Mouse (Mus musculus): Measurements from ENCODE around the gene Prpf19. TPM values are rescaled to one million over a fixed set of nuclear protein-coding genes. Genes with fewer than 3 reads are reported as not detected.

Prpf19 gene
- polyA plus RNA-seq (2015; fragmentation: Nextera tagmentation; extraction: Ambion mirVana) = 20.3 and 24.6 TPM in 2 replicates

DNA sequence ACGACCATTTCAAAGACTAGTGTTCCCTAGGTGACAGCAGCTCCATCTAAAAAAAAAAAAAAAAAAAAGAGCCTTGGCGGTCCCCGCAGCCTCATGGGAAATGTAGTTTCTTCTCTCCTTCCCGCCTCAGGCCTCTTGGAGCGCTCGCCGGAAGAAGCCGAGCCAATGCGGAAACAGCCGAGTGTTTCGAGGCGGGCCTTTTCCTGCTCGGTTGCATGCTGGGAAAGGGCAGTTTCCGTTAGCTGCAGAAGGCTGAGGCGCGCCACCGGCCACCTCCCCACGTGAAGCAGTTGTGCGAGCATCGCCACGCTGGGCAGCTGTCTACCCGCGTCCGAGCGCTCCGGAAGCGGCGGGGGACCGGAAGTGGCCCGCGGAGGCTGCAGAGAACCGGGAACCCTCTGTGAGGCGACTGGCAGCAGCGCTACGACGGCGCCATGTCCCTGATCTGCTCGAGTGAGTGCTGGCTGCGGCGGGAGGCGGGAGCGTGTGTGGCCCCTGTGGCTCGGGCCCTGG lies at the start of gene Prpf19:
Gene Prpf19 (plus strand): TSS at position 216 of the 513 bp plus-strand sequence.
- peaks cover 24% of the 10 kb centered on the region for H3K36me3 ChIP-seq (ENCODE audit: control insufficient read depth, insufficient read depth)
- H3K4me2 ChIP-seq (replicated peaks; ENCODE audit: low read depth) = peak within 1 kb of the TSS; percentile 68
- H3K9me3 ChIP-seq (ENCODE audit: control insufficient read depth) = no peaks in the 10 kb centered on the region
- H3K4me3 ChIP-seq (ENCODE audit: low read depth, low read length) = peak within 1 kb of the TSS; percentile 66
- TF ChIP-seq CTCF (IDR thresholded peaks at IDR 0.05; ENCODE audit: low read depth) = peak; percentile 24
- peak within 1 kb of the TSS; percentile 89 for H3K27ac ChIP-seq (ENCODE audit: low read depth, low read length)
- ATAC-seq = peak; percentile 93
- H3K4me1 ChIP-seq (replicated peaks; ENCODE audit: control insufficient read depth, insufficient read depth, low read length) = 0 out of 2 replicates have a peak, but pooled peaks cover 5% of the 10 kb centered on the region
- peak within 1 kb of the TSS; percentile 75 for H3K9ac ChIP-seq (ENCODE audit: low read depth, low read length)
- no peaks in the 10 kb centered on the region for H3K27me3 ChIP-seq (replicated peaks; ENCODE audit: control insufficient read depth, insufficient read depth, low read length)
- WGBS = under 1% methylated on average over 43 of the region's 43 CpGs

DNA sequence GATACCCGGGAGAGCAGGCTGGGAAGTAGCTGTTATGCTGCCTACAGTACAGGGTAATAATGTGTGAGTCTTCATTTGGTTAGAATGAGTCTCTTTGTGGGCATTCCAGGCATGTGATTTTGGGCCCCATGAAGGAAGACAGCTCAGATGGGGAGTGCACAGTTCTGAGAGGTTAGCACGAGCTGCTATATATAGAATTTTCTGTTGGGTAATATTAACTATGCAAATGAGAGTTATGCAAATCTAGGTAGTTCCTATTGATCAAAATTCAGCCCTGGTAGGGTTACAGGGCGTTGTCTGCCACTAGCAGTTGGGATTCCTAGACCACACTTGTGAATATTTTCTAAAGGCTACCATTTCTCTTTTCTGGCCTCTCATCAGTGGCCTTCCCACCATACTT lies 49.6 kb upstream of the Prpf19 start:
- WGBS = 73% methylated on average over 3 of the region's 3 CpGs
- Histone ChIP-seq H3K4me3 (ENCODE audit: low read depth, low read length) (no peak overlapping the region), H3K9ac (ENCODE audit: low read depth, low read length) (no peak overlapping the region), H3K9me3 (ENCODE audit: control insufficient read depth) (no peaks in the 10 kb centered on the region), H3K27ac (ENCODE audit: low read depth, low read length) (no peak overlapping the region), H3K4me2 (replicated peaks; ENCODE audit: low read depth) (no peak overlapping the region), H3K27me3 (replicated peaks; ENCODE audit: control insufficient read depth, insufficient read depth, low read length) (no peaks in the 10 kb centered on the region; the same call in 1 of the 2 replicates), H3K4me1 (replicated peaks; ENCODE audit: control insufficient read depth, insufficient read depth, low read length) (no peaks in the 10 kb centered on the region), H3K36me3 (ENCODE audit: control insufficient read depth, insufficient read depth) (no peaks in the 10 kb centered on the region)
- no peak for ATAC-seq
- TF ChIP-seq CTCF (IDR thresholded peaks at IDR 0.05; ENCODE audit: low read depth) = no peak

DNA sequence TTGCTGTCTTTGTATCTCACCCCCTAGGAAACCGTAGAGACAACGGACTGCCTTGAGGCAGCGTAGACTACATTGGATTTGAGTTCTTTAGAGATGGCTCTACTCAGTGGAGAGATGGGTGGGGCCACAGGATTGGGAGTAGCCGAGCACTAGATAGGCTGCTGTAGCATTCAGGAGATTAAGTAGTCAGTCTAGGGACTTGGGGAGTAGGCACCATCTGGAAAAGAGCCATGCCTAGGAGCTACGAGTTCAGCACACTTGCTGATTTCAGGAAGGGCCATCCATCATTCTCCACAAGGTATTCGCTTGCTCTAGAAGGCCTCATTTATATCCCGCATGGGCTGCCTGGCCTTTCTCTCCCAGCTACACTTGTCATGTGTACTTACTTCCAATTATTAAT lies 48.9 kb upstream of the Prpf19 start:
- no peaks in the 10 kb centered on the region; the same call in 1 of the 2 replicates for H3K27me3 ChIP-seq (replicated peaks; ENCODE audit: control insufficient read depth, insufficient read depth, low read length)
- no peak overlapping the region for H3K9ac ChIP-seq (ENCODE audit: low read depth, low read length)
- ATAC-seq = no peak
- H3K4me1 ChIP-seq (replicated peaks; ENCODE audit: control insufficient read depth, insufficient read depth, low read length) = no peaks in the 10 kb centered on the region
- H3K9me3 ChIP-seq (ENCODE audit: control insufficient read depth) = no peaks in the 10 kb centered on the region
- 73% methylated on average over 7 of the region's 7 CpGs for WGBS
- H3K27ac ChIP-seq (ENCODE audit: low read depth, low read length) = no peak overlapping the region
- no peaks in the 10 kb centered on the region for H3K36me3 ChIP-seq (ENCODE audit: control insufficient read depth, insufficient read depth)
- no peak overlapping the region for H3K4me2 ChIP-seq (replicated peaks; ENCODE audit: low read depth)
- no peak overlapping the region for H3K4me3 ChIP-seq (ENCODE audit: low read depth, low read length)
- no peak for TF ChIP-seq CTCF (IDR thresholded peaks at IDR 0.05; ENCODE audit: low read depth)

DNA sequence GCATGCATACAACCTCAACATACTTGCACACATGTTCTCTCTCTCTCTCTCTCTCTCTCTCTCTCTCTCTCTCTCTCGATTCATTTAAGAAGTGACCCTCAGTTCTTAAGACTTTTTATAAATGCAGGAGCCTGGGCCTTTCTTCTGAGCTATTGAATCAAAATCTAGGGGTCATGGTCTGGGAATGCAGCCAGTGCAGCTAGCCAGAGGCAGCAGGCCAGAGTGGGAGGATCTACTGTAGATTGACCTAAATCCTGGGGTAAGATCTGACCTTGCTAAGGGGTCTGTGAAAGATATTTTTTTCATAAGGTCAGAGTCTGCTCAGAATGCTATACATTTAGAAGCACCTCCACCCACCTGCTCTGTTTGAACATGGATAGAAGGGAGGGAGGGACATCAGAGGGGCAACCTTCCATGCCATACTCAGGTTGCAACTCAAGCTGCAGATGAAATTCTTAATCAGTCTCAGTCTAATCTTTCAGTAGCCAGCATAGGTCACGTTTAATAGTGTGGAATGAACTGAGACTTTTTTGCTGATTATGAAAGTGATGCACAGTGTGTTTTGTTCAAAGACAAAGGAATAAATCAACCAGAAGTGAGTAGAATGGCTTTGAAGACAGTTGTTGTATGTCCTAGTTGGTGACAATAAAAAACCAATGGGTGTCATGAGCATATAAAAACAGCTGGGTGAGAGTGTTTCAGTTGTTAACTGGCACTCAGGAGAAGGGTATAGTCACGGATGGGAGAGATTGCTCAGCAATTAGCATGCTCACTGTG lies 47.5 kb upstream of the Prpf19 start:
- Histone ChIP-seq H3K27me3 (replicated peaks; ENCODE audit: control insufficient read depth, insufficient read depth, low read length) (no peaks in the 10 kb centered on the region; the same call in 1 of the 2 replicates), H3K27ac (ENCODE audit: low read depth, low read length) (no peak overlapping the region), H3K4me1 (replicated peaks; ENCODE audit: control insufficient read depth, insufficient read depth, low read length) (no peaks in the 10 kb centered on the region), H3K4me2 (replicated peaks; ENCODE audit: low read depth) (no peak overlapping the region), H3K4me3 (ENCODE audit: low read depth, low read length) (no peak overlapping the region), H3K9ac (ENCODE audit: low read depth, low read length) (no peak overlapping the region), H3K36me3 (ENCODE audit: control insufficient read depth, insufficient read depth) (no peaks in the 10 kb centered on the region), H3K9me3 (ENCODE audit: control insufficient read depth) (no peaks in the 10 kb centered on the region)
- 52% methylated on average over 3 of the region's 3 CpGs for WGBS
- no peak for TF ChIP-seq CTCF (IDR thresholded peaks at IDR 0.05; ENCODE audit: low read depth)
- no peak for ATAC-seq

DNA sequence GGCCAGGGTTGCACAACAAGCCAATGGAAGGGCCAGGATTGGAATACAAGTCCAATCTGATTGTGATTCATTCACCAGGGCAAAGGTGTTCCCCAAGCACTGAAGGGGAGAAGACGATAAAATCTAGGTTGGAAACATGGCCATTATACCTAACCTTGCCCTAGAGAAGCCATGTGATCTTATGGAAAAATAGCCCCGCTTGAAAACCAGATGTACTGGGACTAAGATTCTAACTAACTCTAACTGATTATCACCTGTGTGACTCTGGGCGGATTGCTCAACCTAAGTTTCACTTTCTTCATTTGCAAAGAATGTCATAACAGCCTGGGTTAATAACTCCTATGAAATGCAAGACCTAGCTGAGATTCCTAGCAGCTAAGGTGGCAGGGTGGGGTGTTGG lies 39.6 kb upstream of the Prpf19 start:
- Histone ChIP-seq H3K36me3 (ENCODE audit: control insufficient read depth, insufficient read depth) (peaks cover 10% of the 10 kb centered on the region; the same call in 1 of the 2 replicates), H3K9me3 (ENCODE audit: control insufficient read depth) (no peaks in the 10 kb centered on the region), H3K4me1 (replicated peaks; ENCODE audit: control insufficient read depth, insufficient read depth, low read length) (no peaks in the 10 kb centered on the region), H3K4me3 (ENCODE audit: low read depth, low read length) (no peak overlapping the region), H3K27me3 (replicated peaks; ENCODE audit: control insufficient read depth, insufficient read depth, low read length) (no peaks in the 10 kb centered on the region), H3K27ac (ENCODE audit: low read depth, low read length) (no peak overlapping the region), H3K9ac (ENCODE audit: low read depth, low read length) (no peak overlapping the region), H3K4me2 (replicated peaks; ENCODE audit: low read depth) (no peak overlapping the region)
- no peak for ATAC-seq
- TF ChIP-seq CTCF (IDR thresholded peaks at IDR 0.05; ENCODE audit: low read depth) = no peak
- 53% methylated on average over 3 of the region's 3 CpGs for WGBS

DNA sequence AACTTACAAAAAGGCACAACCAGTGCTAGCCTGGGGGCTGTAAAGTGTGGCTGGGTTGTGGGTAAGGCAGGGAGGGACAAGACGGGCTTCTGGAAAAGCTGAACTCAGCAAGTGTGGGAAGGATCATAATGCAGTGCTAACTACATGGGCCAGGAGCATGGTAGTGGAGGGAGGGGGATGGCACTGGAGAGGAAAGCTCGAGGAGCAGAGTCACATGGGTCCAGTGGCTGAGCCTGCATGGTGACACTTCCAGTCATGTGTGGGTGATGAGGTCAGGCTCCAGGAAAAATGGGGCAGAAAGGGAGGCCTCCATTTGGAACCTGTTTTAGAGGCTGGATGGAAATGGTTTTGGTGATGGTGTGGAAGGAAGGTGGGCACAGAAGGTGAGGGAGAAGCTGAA lies 38.5 kb upstream of the Prpf19 start:
- Histone ChIP-seq H3K27ac (ENCODE audit: low read depth, low read length) (no peak overlapping the region), H3K9me3 (ENCODE audit: control insufficient read depth) (no peaks in the 10 kb centered on the region), H3K4me2 (replicated peaks; ENCODE audit: low read depth) (no peak overlapping the region), H3K4me1 (replicated peaks; ENCODE audit: control insufficient read depth, insufficient read depth, low read length) (no peaks in the 10 kb centered on the region), H3K36me3 (ENCODE audit: control insufficient read depth, insufficient read depth) (peaks cover 10% of the 10 kb centered on the region; the same call in 1 of the 2 replicates), H3K4me3 (ENCODE audit: low read depth, low read length) (no peak overlapping the region), H3K27me3 (replicated peaks; ENCODE audit: control insufficient read depth, insufficient read depth, low read length) (no peaks in the 10 kb centered on the region), H3K9ac (ENCODE audit: low read depth, low read length) (no peak overlapping the region)
- TF ChIP-seq CTCF (IDR thresholded peaks at IDR 0.05; ENCODE audit: low read depth) = no peak
- 60% methylated on average over 2 of the region's 2 CpGs for WGBS
- no peak for ATAC-seq

Measured in intestine, postnatal 0 days (tissue).